Mouse (Mus musculus): ENCODE data around the gene Nom1. TPM values are rescaled to one million over a fixed set of nuclear protein-coding genes. Genes with fewer than 3 reads are reported as not detected.

Gene Nom1
- polyA plus RNA-seq, 1 experiment from 2014 or later = 23.5 TPM

GRCm38 (mm10) chr5:29452352-29452751 lies 17.9 kb downstream of the Nom1 start:
- Histone ChIP-seq H3K4me2 (replicated peaks) (no peak overlapping the region), H3K27me3 (no peaks in the 10 kb centered on the region), H3K27ac (no peak overlapping the region), H3K9ac (no peak overlapping the region), H3K9me3 (replicated peaks) (no peaks in the 10 kb centered on the region), H3K36me3 (peaks cover 67% of the 10 kb centered on the region), H3K4me3 (no peak overlapping the region), H3K4me1 (no peaks in the 10 kb centered on the region)
- ATAC-seq (ENCODE audit: low FRiP score) = no peak
- WGBS = 69% methylated on average over 4 of the region's 4 CpGs

GRCm38 (mm10) chr5:29456895-29457656 lies 22.6 kb downstream of the Nom1 start:
- no peaks in the 10 kb centered on the region for H3K27me3 ChIP-seq
- no peak overlapping the region for H3K27ac ChIP-seq
- no peak overlapping the region for H3K4me3 ChIP-seq
- WGBS = 79% methylated on average over 5 of the region's 5 CpGs
- ATAC-seq (ENCODE audit: low FRiP score) = no peak
- peaks cover 30% of the 10 kb centered on the region for H3K36me3 ChIP-seq
- H3K9ac ChIP-seq = no peak overlapping the region
- H3K4me1 ChIP-seq = no peaks in the 10 kb centered on the region
- H3K4me2 ChIP-seq (replicated peaks) = no peak overlapping the region
- H3K9me3 ChIP-seq (replicated peaks) = no peaks in the 10 kb centered on the region

GRCm38 (mm10) chr5:29462943-29463686 lies 28.7 kb downstream of the Nom1 start:
- Histone ChIP-seq H3K27me3 (peaks cover 48% of the 10 kb centered on the region), H3K9me3 (replicated peaks) (no peaks in the 10 kb centered on the region), H3K4me2 (replicated peaks) (no peak overlapping the region), H3K36me3 (no peaks in the 10 kb centered on the region; the same call in 1 of the 2 replicates), H3K4me1 (peaks cover 5% of the 10 kb centered on the region; the same call in 1 of the 2 replicates), H3K4me3 (no peak overlapping the region), H3K9ac (no peak overlapping the region), H3K27ac (no peak overlapping the region)
- no peak for ATAC-seq (ENCODE audit: low FRiP score)
- 75% methylated on average over 9 of the region's 9 CpGs for WGBS

GRCm38 (mm10) chr5:29467489-29468350 lies 33.3 kb downstream of the Nom1 start:
- peaks cover 90% of the 10 kb centered on the region for H3K27me3 ChIP-seq
- 2% methylated on average over 67 of the region's 67 CpGs for WGBS
- H3K4me1 ChIP-seq = peaks cover 9% of the 10 kb centered on the region; the same call in 1 of the 2 replicates
- peak overlapping the region; percentile 48 for H3K4me2 ChIP-seq (replicated peaks)
- ATAC-seq (ENCODE audit: low FRiP score) = peak; percentile 29; the same call in 1 of the 2 replicates
- peak overlapping the region; percentile 32 for H3K4me3 ChIP-seq
- H3K36me3 ChIP-seq = no peaks in the 10 kb centered on the region
- no peak overlapping the region for H3K27ac ChIP-seq
- no peaks in the 10 kb centered on the region for H3K9me3 ChIP-seq (replicated peaks)
- H3K9ac ChIP-seq = no peak overlapping the region

GRCm38 (mm10) chr5:29468351-29469065 lies 34.0 kb downstream of the Nom1 start:
- 2% methylated on average over 17 of the region's 17 CpGs for WGBS
- Histone ChIP-seq H3K4me1 (peaks cover 9% of the 10 kb centered on the region; the same call in 1 of the 2 replicates), H3K27ac (no peak overlapping the region), H3K9ac (no peak overlapping the region), H3K4me3 (peak overlapping the region; percentile 32), H3K4me2 (replicated peaks) (peak overlapping the region; percentile 48), H3K36me3 (no peaks in the 10 kb centered on the region), H3K9me3 (replicated peaks) (no peaks in the 10 kb centered on the region), H3K27me3 (peaks cover 92% of the 10 kb centered on the region)
- no peak for ATAC-seq (ENCODE audit: low FRiP score)

GRCm38 (mm10) chr5:29469501-29469900 lies 35.0 kb downstream of the Nom1 start:
- WGBS = 6% methylated on average over 4 of the region's 4 CpGs

DNA sequence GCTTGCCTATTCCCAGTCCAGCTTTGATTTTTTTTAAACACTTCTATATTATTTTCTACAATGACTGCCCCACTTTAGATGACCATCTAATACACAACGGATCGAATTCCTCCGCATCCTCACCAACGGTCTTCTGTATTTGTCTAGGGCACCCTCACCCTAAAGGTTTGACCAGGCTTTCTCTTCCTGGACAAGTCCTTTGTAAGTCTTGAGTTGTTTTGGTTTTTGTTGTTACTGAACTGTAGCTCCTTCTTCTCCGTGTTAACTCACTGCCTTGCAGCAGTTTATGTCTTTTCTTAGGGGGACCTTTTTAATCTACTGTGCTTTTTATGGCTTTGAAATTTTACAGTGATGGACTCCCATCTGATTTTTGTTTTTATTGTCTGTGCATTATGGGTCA lies 35.8 kb downstream of the Nom1 start:
- H3K9ac ChIP-seq = no peak overlapping the region
- no peak overlapping the region for H3K4me3 ChIP-seq
- peaks cover 9% of the 10 kb centered on the region; the same call in 1 of the 2 replicates for H3K4me1 ChIP-seq
- 10% methylated on average over 5 of the region's 5 CpGs for WGBS
- no peaks in the 10 kb centered on the region for H3K9me3 ChIP-seq (replicated peaks)
- no peaks in the 10 kb centered on the region for H3K36me3 ChIP-seq
- peaks cover 98% of the 10 kb centered on the region for H3K27me3 ChIP-seq
- ATAC-seq (ENCODE audit: low FRiP score) = no peak
- no peak overlapping the region for H3K4me2 ChIP-seq (replicated peaks)
- H3K27ac ChIP-seq = no peak overlapping the region

More at GRCm38 (mm10) chr5:29469501-29469900, 35.0 kb downstream of the Nom1 start:
- no peak overlapping the region for H3K27ac ChIP-seq
- H3K4me3 ChIP-seq = no peak overlapping the region
- ATAC-seq (ENCODE audit: low FRiP score) = no peak
- H3K9me3 ChIP-seq (replicated peaks) = no peaks in the 10 kb centered on the region
- no peak overlapping the region for H3K4me2 ChIP-seq (replicated peaks)
- peaks cover 97% of the 10 kb centered on the region for H3K27me3 ChIP-seq
- H3K36me3 ChIP-seq = no peaks in the 10 kb centered on the region
- peaks cover 9% of the 10 kb centered on the region; the same call in 1 of the 2 replicates for H3K4me1 ChIP-seq
- H3K9ac ChIP-seq = no peak overlapping the region

DNA sequence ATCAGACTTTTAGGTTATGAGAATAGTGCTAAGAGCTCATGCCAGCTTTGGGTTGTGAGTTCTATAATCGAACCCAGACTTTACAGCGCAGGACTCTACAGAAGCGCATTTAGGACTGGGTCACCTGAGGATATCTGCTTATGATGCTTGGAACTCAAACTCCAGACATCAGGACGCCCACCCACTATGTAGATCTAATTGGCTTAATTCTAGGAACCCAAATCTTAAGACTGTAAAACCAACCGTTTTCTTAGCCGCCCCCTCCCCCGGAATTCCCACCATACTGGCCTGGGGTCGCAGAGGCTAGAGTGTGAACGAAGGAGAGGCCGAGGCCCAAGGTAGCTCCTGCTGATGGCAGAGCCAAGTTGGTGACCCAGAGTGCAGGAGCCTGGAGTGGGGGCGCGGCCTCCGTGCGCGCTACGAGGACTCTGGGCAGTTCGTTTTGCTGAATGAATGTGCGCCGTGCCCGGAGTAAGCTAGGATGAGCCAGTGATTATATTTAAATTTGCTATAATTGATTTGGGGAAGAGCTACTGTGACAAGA lies 36.5 kb downstream of the Nom1 start:
- 2% methylated on average over 20 of the region's 20 CpGs for WGBS
- H3K27ac ChIP-seq = no peak overlapping the region
- ATAC-seq (ENCODE audit: low FRiP score) = no peak
- H3K9ac ChIP-seq = no peak overlapping the region
- H3K9me3 ChIP-seq (replicated peaks) = no peaks in the 10 kb centered on the region
- peaks cover 9% of the 10 kb centered on the region; the same call in 1 of the 2 replicates for H3K4me1 ChIP-seq
- H3K27me3 ChIP-seq = peaks cover 98% of the 10 kb centered on the region
- H3K4me3 ChIP-seq = no peak overlapping the region
- H3K36me3 ChIP-seq = no peaks in the 10 kb centered on the region
- H3K4me2 ChIP-seq (replicated peaks) = no peak overlapping the region

- Histone ChIP-seq H3K4me1 (peaks cover 9% of the 10 kb centered on the region; the same call in 1 of the 2 replicates), H3K9ac (no peak overlapping the region), H3K27me3 (peaks cover 98% of the 10 kb centered on the region), H3K4me2 (replicated peaks) (no peak overlapping the region), H3K9me3 (replicated peaks) (no peaks in the 10 kb centered on the region), H3K36me3 (no peaks in the 10 kb centered on the region), H3K27ac (no peak overlapping the region), H3K4me3 (no peak overlapping the region)
- ATAC-seq (ENCODE audit: low FRiP score) = no peak
- WGBS = 2% methylated on average over 11 of the region's 11 CpGs
Observed at GRCm38 (mm10) chr5:29471396-29471795, 36.9 kb downstream of the Nom1 start.

DNA sequence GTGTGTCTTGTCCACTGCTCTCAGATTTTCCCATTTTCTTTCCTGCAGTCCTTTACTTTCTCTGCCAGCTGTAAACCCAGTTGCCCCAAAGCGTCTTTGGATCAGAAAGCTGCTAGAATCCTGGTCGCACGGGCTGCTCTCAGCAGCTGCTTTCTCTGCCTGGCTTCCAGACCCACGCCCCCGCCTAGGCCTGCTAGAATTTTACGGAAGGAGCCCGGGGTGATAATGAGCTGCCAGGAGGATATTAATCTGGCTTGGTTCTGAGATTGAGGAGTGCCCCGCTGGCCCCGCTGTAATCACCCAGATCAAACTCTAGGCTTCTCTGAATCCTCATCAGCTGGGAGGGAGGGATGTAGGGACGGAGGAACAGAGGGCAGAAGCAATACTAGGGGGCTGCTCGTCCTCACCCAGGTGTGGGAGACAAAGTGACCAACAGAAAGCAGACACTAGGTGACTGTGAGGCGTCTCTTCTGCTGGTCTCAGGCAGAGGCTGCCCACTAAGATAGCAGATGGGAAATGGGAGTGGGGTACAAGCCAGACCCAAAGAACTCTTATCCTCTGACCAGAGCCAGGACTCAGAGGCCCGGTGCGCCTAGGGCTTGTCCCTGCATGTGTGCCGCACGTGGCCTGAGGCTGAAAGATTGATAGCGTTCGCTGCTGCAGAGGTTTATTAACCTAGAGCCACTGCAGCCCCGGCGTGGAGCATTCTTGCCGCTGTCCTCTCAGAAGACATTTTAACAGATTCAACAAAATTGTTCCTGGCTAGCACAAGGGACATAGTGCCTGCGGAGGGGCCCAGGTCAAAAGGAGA lies 37.6 kb downstream of the Nom1 start:
- ATAC-seq (ENCODE audit: low FRiP score) = no peak
- Histone ChIP-seq H3K27ac (no peak overlapping the region), H3K36me3 (no peaks in the 10 kb centered on the region), H3K9me3 (replicated peaks) (no peaks in the 10 kb centered on the region), H3K4me2 (replicated peaks) (no peak overlapping the region), H3K27me3 (peaks cover 98% of the 10 kb centered on the region), H3K4me1 (peaks cover 9% of the 10 kb centered on the region; the same call in 1 of the 2 replicates), H3K4me3 (no peak overlapping the region), H3K9ac (no peak overlapping the region)
- under 1% methylated on average over 22 of the region's 22 CpGs for WGBS

Data from hindbrain, embryonic 12.5 days (tissue).